Mouse (Mus musculus): Measurements from ENCODE around the gene Galntl6.
"Not testable (repeated sequence)": the region's sequence is repeated elsewhere in the genome, so short reads cannot be mapped to it uniquely, and the experiment has no call there.

DNA sequence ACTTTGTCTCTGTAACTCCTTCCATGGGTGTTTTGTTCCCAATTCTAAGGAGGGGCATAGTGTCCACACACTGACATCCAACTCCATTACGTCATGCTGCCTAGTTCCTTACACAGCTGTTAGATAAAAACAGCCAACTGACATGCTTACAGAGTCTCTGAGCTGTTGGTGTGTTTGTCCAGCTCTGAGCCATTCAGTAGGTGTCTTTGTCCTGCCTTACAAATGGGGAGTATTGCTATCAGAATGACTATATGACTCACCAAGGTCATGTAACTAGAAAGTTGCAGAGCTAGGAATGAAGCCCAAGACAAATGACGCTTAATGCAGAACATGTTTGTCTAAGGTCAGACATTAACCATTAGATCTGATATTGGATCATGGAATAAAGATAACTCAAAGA, 449.1 kb downstream of the Galntl6 start:
- TF ChIP-seq POLR2A (IDR thresholded peaks at IDR 0.05; ENCODE audit: borderline replicate concordance, insufficient read depth, low read length); CTCF (IDR thresholded peaks at IDR 0.05; ENCODE audit: borderline replicate concordance, insufficient read depth, low read depth, low read length): not testable (repeated sequence)

Data from cerebellum, adult 2 months (tissue).